ENCODE assay signal across 14 mouse cellular contexts in genomic region chr11:29188981-29189380, GRCm38 (mm10).
"Had no signal": no experiment of that assay in that cellular context is flagged by ENCODE, and none has a peak within 500 bp of the region (broad histone marks: within the 10 kb centered on the region; RNA-seq: fewer than 3 reads in every experiment).

No protein-coding gene starts in this region.

- H3K4me2 ChIP-seq: lung, embryonic 14.5 days; midbrain, embryonic 11.5 days; midbrain, embryonic 13.5 days; midbrain, embryonic 15.5 days; neural tube, embryonic 12.5 days; stomach, embryonic 15.5 days had no signal

- H3K27ac ChIP-seq: midbrain, embryonic 13.5 days; midbrain, embryonic 15.5 days; neural tube, embryonic 12.5 days; stomach, embryonic 15.5 days; stomach, postnatal 0 days had no signal

- ATAC-seq: midbrain, embryonic 13.5 days; midbrain, embryonic 15.5 days had no signal

- H3K4me3 ChIP-seq: midbrain, embryonic 13.5 days; midbrain, embryonic 15.5 days; neural tube, embryonic 12.5 days; stomach, embryonic 15.5 days had no signal

- H3K9me3 ChIP-seq: midbrain, embryonic 13.5 days; midbrain, embryonic 15.5 days; neural tube, embryonic 12.5 days; stomach, embryonic 15.5 days had no signal

- H3K4me1 ChIP-seq: midbrain, embryonic 13.5 days; midbrain, embryonic 15.5 days; neural tube, embryonic 12.5 days; stomach, embryonic 15.5 days had no signal

- DNase-seq: lung, adult 18-20 months; lung, embryonic 14.5 days; lung, postnatal 10 days; lung, postnatal 4 days; right cerebral cortex, postnatal 14 days; thymus, adult 2 months; thymus, postnatal 25 days; thymus, postnatal 4 days had no signal

- H3K9ac ChIP-seq: lung, embryonic 14.5 days; midbrain, embryonic 13.5 days; midbrain, embryonic 15.5 days; neural tube, embryonic 12.5 days; stomach, embryonic 15.5 days had no signal

- H3K27me3 ChIP-seq: midbrain, embryonic 13.5 days; midbrain, embryonic 15.5 days; neural tube, embryonic 12.5 days; stomach, embryonic 15.5 days had no signal
